In genomic region chr8:67317371-67317770, GRCm38 (mm10) we compare ENCODE assay signal across 18 mouse cellular contexts.
"Had no signal": no experiment of that assay in that cellular context is flagged by ENCODE, and none has a peak within 500 bp of the region (broad histone marks: within the 10 kb centered on the region; RNA-seq: fewer than 3 reads in every experiment).

No protein-coding gene starts in this region.

- DNase-seq: cerebellum, postnatal 10 days; cerebellum, postnatal 14 days; cerebellum, postnatal 25 days; cerebellum, postnatal 36 days; embryo, embryonic 11 days; forebrain, postnatal 0 days; gastrocnemius, adult 2 months; gastrocnemius, postnatal 10 days; gastrocnemius, postnatal 14 days; gastrocnemius, postnatal 25 days; gastrocnemius, postnatal 36 days; heart, adult 11 months; heart, adult 18-20 months; heart, adult 2 months had no signal

- ATAC-seq: forebrain, embryonic 13.5 days; forebrain, embryonic 14.5 days; forebrain, embryonic 15.5 days; forebrain, embryonic 16.5 days; forebrain, postnatal 0 days had no signal
